Mouse (Mus musculus) kidney, adult 9 months (tissue): Measurements from ENCODE around the gene Drd5.

Source experiments
- DNase-seq: peaks from one replicate; pipeline ENCODE4 v3.0.0; 2022

Drd5 gene

DNA sequence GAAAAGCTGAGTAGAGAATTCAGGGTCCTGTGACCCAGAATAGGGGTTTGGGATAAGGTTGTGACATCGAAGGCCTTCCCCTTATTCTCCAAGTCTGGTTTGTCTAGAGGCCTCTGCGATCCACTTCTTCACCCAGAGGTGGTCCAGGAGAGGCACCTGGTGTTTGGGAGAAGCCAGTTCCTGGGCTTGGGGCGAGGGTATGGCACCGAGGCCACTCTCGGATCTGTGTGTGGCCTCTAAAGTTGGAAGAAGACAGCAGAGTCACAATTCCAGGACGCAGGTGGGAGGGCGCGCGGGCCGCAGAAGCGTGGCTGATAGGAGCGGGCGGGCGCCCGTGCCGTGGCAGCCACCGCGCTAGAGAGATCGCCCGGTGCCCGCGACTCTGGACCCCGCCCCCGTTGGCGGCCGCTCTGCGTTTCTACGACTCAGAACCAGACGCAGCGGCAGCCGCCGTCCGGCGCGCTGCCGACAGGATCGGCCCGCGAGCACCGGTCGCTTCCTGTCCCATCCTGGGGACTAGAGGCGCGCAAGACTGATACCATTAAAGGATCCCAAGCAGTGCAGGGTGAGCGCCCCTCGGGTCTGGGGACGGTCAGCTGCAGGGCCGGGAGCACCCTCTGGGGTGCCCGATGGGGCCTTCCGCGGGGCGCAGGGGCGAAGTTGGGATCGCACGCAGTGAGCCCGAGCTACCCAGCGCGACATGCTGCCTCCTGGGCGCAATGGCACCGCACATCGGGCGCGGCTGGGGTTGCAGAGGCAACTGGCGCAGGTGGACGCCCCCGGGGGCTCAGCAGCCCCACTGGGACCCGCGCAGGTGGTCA lies at the start of gene Drd5:
Drd5 (plus strand) TSS at position 402 of the 821 bp plus-strand sequence.
- DNase-seq, result no peak

- DNase-seq, result no peak
Observed at GRCm38 (mm10) chr5:38270942-38271341, 48.2 kb upstream of the Drd5 start.

DNA sequence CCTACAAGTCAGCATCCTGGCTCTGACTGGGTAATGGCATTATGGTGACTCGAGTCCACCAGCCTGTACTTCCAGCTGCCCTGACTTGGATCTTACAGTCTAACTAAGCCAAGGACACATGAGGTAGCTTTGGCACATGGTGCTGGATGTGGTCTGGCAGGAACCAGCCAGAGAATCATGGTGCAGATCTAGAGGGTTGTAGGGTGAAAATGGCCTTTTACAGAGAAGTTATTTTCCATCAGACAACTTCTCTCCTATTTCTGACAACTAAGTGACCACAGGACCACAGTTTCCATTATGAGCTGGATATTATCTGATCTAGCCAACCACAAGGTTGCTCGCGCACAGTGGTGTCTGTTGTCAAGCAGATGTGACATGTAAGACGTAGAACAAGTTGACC lies 45.3 kb upstream of the Drd5 start:
- no peak for DNase-seq

GRCm38 (mm10) chr5:38275771-38276170 lies 43.4 kb upstream of the Drd5 start, which contains the start of gene Otop1:
TSS of gene Otop1 (plus strand) at chr5:38275972.
- no peak for DNase-seq

DNA sequence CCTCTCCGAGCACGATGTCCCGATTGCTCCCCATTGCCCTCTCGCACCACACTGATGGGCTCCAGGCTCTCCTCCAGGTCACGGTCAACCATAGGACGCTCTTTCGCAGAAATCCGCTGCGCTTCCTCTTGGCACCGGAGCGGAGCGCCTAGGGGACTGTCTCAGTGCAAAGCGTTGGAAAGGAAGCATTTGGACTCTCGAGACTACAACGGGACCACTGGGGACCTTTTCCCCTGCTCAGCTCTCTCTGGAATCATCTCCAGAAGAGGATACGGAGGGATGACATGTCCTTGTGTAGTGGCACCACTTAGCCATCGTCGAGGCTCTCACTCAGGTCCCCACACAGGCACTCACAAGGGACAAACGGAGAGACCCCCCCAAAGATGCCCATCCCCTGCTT lies 42.7 kb upstream of the Drd5 start:
- DNase-seq, result no peak

GRCm38 (mm10) chr5:38277098-38277866 lies 41.9 kb upstream of the Drd5 start:
- DNase-seq, result no peak

- no peak for DNase-seq
Observed at GRCm38 (mm10) chr5:38277936-38278600, 41.1 kb upstream of the Drd5 start.

GRCm38 (mm10) chr5:38280075-38280474 lies 39.1 kb upstream of the Drd5 start:
- no peak for DNase-seq

GRCm38 (mm10) chr5:38285724-38286123 lies 33.4 kb upstream of the Drd5 start:
- DNase-seq, result no peak

GRCm38 (mm10) chr5:38288476-38288875 lies 30.7 kb upstream of the Drd5 start:
- no peak for DNase-seq

- no peak for DNase-seq
Observed at GRCm38 (mm10) chr5:38301761-38302411, 17.3 kb upstream of the Drd5 start.

- DNase-seq, result no peak
Observed at GRCm38 (mm10) chr5:38302651-38303050, 16.5 kb upstream of the Drd5 start.

DNA sequence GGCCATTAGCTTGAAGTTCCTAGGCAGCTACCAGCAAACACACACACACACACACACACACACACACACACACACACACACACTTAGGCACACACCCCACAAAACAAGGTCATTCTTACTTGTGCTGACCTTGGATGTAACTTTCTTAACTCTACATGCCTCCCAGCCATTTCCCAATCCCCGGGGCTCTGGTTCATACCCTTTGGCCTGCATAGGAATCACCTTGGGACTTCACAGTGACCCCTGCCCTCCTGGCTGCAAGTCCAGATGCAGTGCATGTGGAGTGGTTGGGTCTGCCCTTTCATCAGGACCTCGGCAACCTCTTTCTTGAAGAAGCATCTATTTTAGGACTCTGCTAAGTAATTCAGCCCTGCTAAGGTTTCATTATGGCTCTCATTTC lies 13.9 kb upstream of the Drd5 start:
- DNase-seq, result no peak

- DNase-seq, result peak; percentile 91
Observed at GRCm38 (mm10) chr5:38307255-38308101, 11.7 kb upstream of the Drd5 start.

DNA sequence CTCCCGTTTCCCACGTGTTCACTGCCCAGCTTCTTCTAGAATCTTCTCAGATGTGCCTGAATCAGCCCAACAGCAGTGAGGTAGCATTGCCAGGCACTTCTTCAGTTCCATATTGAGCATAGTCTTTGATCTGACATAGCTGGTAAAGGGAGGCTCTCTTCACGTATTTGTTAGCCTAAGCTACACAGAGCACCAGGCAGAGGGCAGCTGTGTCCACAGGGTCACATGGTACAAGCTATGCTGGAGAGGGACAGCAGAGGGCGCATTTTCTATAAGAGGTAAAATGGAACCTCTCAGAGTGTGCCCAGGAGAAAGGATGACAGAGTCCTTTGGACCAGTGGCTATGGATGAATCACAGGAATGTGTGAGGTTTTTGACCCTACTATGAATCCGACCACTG lies 10.3 kb upstream of the Drd5 start:
- peak; percentile 76 for DNase-seq

DNA sequence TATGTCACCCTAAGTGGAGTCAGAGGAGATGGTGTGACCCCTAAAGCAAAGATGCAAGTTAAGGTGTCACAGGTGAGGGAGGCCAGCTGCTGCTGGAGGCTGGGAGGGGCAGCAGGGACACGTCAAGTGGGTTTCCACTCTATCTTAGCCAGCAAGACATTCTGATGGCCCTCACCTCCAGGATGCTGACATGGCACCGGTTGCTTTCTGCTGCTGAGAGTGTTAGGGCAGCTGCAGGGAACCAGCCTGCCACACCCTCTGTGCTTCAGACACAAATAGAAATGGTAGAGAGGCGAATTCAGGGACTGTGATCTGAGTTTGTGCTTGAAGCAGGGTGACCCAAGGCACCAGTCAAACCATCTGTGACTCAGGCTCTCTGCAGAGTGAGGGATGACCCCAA lies 9.4 kb upstream of the Drd5 start:
- no peak for DNase-seq

GRCm38 (mm10) chr5:38333381-38333780 lies 14.2 kb downstream of the Drd5 start:
- no peak for DNase-seq

GRCm38 (mm10) chr5:38334582-38334981 lies 15.4 kb downstream of the Drd5 start:
- DNase-seq, result no peak

- no peak for DNase-seq
Observed at GRCm38 (mm10) chr5:38343101-38343500, 23.9 kb downstream of the Drd5 start.

DNA sequence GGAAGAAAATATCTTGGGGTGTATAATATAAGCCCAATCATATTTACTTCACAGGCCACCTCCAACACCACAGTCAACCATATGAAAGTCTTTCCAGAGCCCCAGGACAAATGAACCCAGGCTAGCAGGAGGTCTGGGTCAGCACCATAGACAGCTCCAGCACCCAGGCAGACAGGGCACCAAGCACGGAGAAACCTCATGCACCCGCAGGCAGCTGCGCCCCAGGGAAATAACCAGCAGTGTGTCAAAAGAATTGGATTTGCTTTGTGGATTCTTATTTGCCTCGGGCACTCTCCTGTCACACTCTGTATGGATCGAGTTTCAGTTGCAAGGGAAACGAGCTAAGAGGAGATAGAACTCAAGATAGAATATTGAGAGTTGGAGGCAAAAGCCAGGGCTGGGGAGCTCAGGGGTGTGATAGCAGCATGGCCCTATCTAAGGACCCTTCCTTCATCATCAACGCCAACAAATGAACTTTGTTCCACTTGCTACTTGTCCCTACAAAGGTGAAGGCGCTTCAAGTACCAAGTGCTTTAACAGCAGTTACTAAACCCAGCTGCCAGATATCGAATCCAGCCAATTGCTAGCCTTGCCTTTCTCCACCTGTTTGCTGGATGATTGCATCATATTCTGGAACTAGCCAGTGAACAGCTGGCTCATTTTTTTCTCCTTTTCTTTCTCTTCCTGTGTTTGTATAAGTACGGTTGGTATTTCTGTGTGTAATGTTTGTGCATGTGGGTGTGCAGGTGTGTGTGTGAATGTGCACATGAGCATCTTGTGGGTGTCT lies 27.7 kb downstream of the Drd5 start:
- DNase-seq, result peak; percentile 12

- no peak for DNase-seq
Observed at GRCm38 (mm10) chr5:38350351-38350929, 31.3 kb downstream of the Drd5 start.
